Mouse (Mus musculus) neural tube, embryonic 11.5 days (tissue): Measurements from ENCODE around the gene Selenos. TPM values are rescaled to one million over a fixed set of nuclear protein-coding genes. Genes with fewer than 3 reads are reported as not detected.

Experiments used
- ATAC-seq: fragments of 200-750 bp; cut with Nextera tagmentation; 2 replicates; pipeline ENCODE4 v1.8.0; 2017; ENCODE audit warnings: moderate number of reproducible peaks, mild to moderate bottlenecking, moderate TSS enrichment, moderate library complexity; ENCODE audit not compliant: insufficient read depth, low FRiP score, low TSS enrichment
- DNase-seq: peaks from one replicate; pipeline ENCODE4 v3.0.0-alpha.2; 2015; ENCODE audit warnings: low spot score
- H3K27ac ChIP-seq: fragments of 300-500 bp; sonication (generic); 2 replicates; pipeline ENCODE4 v1.5.1; 2014; ENCODE audit warnings: low read depth, mild to moderate bottlenecking, low read length
- H3K27me3 ChIP-seq: fragments of 300-500 bp; sonication (generic); 2 replicates; pipeline ENCODE4 v1.6.1; 2014; ENCODE audit warnings: mild to moderate bottlenecking, low read length, mixed read lengths; ENCODE audit not compliant: control insufficient read depth, insufficient read depth
- H3K36me3 ChIP-seq: fragments of 300-500 bp; sonication (generic); 2 replicates; pipeline ENCODE4 v1.6.1; 2014; ENCODE audit warnings: mild to moderate bottlenecking, low read length, moderate library complexity, mixed read lengths; ENCODE audit not compliant: control insufficient read depth, insufficient read depth
- H3K4me1 ChIP-seq: fragments of 300-500 bp; sonication (generic); 2 replicates; pipeline ENCODE4 v1.6.1; 2014; ENCODE audit warnings: low read length, mixed read lengths; ENCODE audit not compliant: control insufficient read depth, insufficient read depth
- H3K4me2 ChIP-seq: fragments of 300-500 bp; sonication (generic); 2 replicates; pipeline ENCODE4 v1.6.1; 2014; ENCODE audit warnings: low read depth, mild to moderate bottlenecking, moderate library complexity
- H3K4me3 ChIP-seq: fragments of 300-500 bp; sonication (generic); 2 replicates; pipeline ENCODE4 v1.5.1; 2014; ENCODE audit warnings: low read depth, low read length
- H3K9ac ChIP-seq: fragments of 300-500 bp; sonication (generic); 2 replicates; pipeline ENCODE4 v1.6.1; 2014; ENCODE audit warnings: mild to moderate bottlenecking, low read length
- H3K9me3 ChIP-seq: fragments of 300-500 bp; sonication (generic); 2 replicates; pipeline ENCODE4 v1.6.1; 2016; ENCODE audit warnings: low read length; ENCODE audit not compliant: control insufficient read depth
- WGBS: fragments of 180-500 bp; shearing (Covaris S2); extraction: QIAGEN DNeasy Blood & Tissue Kit; methylation state at CpG from one replicate; pipeline ENCODE4 v1.1.7; 2014; 5-methylcytosine and 5-hydroxymethylcytosine counted together
- polyA plus RNA-seq: library from polyadenylated mRNA; unstranded; fragments of >200 nt; fragmentation: Nextera tagmentation; extraction: Ambion mirVana; gene quantifications from 2 replicates; pipeline ENCODE4 v1.2.1, GENCODE M21; 2014

Selenos gene
- polyA plus RNA-seq, 1 experiment from 2014 or later: 88.8 TPM

DNA sequence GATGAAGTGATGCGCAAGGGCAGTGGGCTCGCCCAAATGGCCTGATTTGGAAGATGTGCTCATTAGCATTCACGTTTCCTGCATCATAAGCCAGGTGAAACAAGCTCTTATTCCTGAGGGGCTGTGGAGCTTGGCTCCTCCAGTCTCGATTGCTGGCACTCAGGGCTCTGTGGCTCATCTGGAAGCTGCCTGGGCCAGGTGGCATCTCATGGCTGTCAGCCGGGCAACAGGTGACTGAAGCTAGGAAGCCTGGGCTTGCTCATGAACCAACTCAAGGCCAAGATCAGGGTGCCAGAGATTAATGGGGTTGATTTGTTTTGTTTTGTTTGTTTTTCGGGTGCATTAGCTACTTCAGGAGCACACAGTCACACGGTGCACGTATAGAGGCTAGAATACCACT, 13.2 kb downstream of the Selenos start:
- WGBS: 86% methylated on average over 8 of the region's 8 CpGs
- Histone ChIP-seq H3K4me1 (no peaks in the 10 kb centered on the region), H3K4me3 (no peak overlapping the region), H3K4me2 (no peak overlapping the region), H3K36me3 (peaks cover 9% of the 10 kb centered on the region), H3K27me3 (no peaks in the 10 kb centered on the region), H3K27ac (no peak overlapping the region), H3K9ac (no peak overlapping the region), H3K9me3 (no peaks in the 10 kb centered on the region)
- ATAC-seq: no peak
- DNase-seq: no peak

DNA sequence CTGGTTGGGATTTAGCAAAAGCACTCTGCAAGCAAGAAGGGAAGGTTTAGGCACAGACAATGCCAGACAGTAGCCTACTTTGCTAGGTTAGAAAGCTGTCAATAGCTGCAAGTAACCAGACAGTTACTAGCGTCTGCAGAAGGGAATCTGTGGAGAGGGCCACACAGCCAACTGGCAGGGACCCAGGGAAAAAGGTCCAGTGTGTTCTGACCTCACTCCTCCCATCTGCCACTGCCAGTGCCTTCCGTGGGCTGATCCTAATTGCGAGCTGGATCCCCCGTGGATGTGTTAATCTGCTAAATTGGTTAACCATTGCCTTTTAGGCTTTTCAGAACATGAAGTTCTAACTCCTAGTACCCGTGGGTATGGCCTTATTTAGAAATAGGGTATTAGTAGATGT, 14.7 kb downstream of the Selenos start:
- peaks cover 2% of the 10 kb centered on the region for H3K36me3 ChIP-seq
- no peak overlapping the region for H3K27ac ChIP-seq
- WGBS: 83% methylated on average over 5 of the region's 5 CpGs
- no peak overlapping the region for H3K4me3 ChIP-seq
- H3K27me3 ChIP-seq: no peaks in the 10 kb centered on the region
- no peak overlapping the region for H3K4me2 ChIP-seq
- H3K9me3 ChIP-seq: no peaks in the 10 kb centered on the region
- no peak for DNase-seq
- ATAC-seq: no peak
- no peaks in the 10 kb centered on the region for H3K4me1 ChIP-seq
- no peak overlapping the region for H3K9ac ChIP-seq

DNA sequence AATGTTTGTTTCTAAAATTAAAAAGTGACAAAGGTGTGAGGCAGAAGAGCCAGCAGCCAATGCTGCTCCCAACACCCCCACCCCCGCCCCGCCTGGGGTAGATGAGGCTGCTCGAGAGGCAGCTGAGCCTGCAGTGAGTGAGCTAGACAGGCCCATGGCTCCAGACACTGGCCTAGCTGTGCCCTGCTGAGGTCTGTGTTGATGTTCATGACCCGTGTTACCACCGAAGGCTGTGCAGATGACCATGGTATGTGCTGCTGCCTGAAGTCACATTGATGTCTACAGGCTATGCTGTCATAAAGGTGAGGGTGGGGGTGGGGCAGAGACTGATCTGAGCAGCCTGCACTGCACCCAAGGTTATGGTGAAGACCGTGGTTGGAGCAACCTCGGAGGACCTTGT, 19.4 kb downstream of the Selenos start:
- Histone ChIP-seq H3K9ac (no peak overlapping the region), H3K27me3 (no peaks in the 10 kb centered on the region), H3K4me3 (no peak overlapping the region), H3K4me2 (no peak overlapping the region), H3K4me1 (no peaks in the 10 kb centered on the region), H3K36me3 (no peaks in the 10 kb centered on the region), H3K27ac (no peak overlapping the region), H3K9me3 (no peaks in the 10 kb centered on the region)
- WGBS: 75% methylated on average over 7 of the region's 7 CpGs
- ATAC-seq: no peak
- no peak for DNase-seq

DNA sequence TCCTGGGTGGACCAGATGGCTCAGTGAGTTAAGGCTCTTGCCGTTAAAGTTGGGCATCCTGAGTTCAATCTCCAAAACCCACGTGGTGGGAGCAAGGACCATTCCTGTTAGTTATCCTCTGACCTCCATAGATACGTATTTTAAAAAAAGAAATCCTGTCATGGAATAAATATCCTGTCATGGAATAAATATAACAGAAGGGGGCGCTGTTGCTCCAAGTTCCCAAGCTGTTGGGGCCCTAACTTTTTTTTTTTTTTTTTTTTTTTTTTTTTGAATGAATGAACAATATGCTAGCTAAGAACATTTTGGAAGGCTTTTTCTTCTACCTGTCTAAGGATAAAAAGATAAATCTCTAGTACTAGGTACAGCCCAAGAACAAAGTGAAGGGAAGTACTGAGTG, 22.4 kb downstream of the Selenos start:
- no peak overlapping the region for H3K4me3 ChIP-seq
- no peaks in the 10 kb centered on the region for H3K4me1 ChIP-seq
- H3K9ac ChIP-seq: no peak overlapping the region
- no peak overlapping the region for H3K4me2 ChIP-seq
- H3K9me3 ChIP-seq: no peaks in the 10 kb centered on the region
- ATAC-seq (no peak), DNase-seq (no peak)
- H3K36me3 ChIP-seq: no peaks in the 10 kb centered on the region
- no peaks in the 10 kb centered on the region for H3K27me3 ChIP-seq
- 13% methylated on average over 4 of the region's 4 CpGs for WGBS
- H3K27ac ChIP-seq: no peak overlapping the region

DNA sequence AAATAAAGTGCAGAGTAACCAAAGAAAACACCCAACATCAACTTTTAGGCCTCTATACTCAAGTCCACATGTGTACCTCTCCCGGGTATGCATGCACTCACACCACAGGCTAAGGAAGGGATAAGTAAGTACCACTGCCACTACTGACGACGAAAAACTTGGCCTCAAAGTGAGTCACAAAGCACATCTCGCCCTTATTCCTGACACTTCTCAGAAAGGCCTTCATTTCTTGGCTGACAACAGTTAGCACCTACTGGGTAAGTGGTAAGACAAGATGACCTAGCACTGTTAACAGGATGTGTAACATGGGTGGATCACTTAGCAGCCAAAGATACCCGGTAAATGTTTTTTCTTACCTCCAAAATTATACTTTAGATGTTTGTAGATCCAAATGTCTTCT, 25.1 kb downstream of the Selenos start:
- Histone ChIP-seq H3K27ac (no peak overlapping the region), H3K9me3 (no peaks in the 10 kb centered on the region), H3K27me3 (no peaks in the 10 kb centered on the region), H3K4me1 (no peaks in the 10 kb centered on the region), H3K4me3 (no peak overlapping the region), H3K36me3 (no peaks in the 10 kb centered on the region), H3K4me2 (no peak overlapping the region), H3K9ac (no peak overlapping the region)
- DNase-seq: no peak
- ATAC-seq: no peak
- WGBS: 91% methylated on average over 5 of the region's 5 CpGs

DNA sequence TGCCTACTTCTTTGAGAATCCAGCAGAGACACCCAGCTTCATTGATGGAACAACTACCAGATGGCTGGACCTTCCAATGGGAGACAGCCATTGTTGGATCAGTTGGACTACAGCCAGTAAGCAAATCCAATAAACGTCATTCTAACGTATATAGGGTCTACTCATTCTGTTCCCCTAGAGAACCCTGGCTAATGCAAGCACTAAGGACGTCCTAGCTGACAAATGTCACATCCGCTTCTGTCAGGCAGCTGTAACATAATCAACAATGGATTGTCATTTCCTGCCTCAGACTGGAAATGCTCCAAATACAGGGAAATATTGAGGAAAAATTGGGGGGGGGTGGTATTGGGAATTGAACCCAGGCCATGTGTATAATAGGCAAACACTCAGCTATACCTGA, 26.3 kb downstream of the Selenos start:
- no peaks in the 10 kb centered on the region for H3K27me3 ChIP-seq
- DNase-seq: no peak
- H3K4me1 ChIP-seq: no peaks in the 10 kb centered on the region; the same call in 1 of the 2 replicates
- no peaks in the 10 kb centered on the region for H3K9me3 ChIP-seq
- no peak overlapping the region for H3K4me3 ChIP-seq
- no peak overlapping the region for H3K9ac ChIP-seq
- 70% methylated on average over 4 of the region's 4 CpGs for WGBS
- H3K4me2 ChIP-seq: no peak overlapping the region
- no peaks in the 10 kb centered on the region for H3K36me3 ChIP-seq
- no peak overlapping the region for H3K27ac ChIP-seq
- no peak for ATAC-seq

DNA sequence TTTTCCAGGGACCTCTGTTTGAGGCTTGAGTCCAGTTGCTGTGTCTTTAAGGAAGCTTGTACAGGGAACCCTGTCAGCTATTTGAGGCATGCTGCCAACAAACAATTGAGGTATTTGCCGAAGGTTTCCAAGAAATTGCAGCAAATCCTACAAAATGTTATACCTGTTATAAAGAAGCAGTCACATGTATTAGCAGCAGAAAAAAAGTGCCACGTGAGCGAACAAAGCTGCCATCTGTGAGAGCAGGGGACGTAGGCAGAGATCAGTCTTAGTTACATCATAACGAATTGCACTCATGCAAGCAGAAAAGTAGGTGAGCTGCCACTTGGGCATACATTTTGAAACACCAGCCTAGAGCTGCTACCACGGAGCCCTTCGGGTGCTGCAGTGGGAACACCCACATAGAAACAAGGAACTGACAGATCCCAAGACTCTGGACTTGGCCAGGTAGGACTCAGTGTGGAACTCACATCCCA, 27.2 kb downstream of the Selenos start:
- 85% methylated on average over 7 of the region's 7 CpGs for WGBS

DNA sequence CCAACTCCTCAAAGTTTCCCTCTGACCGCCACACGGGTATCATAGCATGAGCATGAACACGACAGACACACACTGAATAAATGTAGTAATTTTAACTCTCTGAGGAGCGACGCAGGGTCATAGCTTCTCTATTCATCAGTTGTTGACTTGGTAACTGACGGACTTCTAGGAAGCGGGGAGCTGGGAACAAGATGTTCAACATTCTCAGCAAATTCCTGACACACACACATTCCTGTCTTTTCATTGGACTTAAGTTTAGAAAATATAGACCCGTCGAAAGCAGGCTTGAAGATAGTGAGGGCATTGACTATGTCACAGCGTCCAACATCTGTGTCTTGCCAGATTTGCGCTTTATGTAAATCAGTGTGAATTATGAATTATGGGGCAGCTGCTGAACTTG, 27.8 kb downstream of the Selenos start:
- no peak for ATAC-seq
- 78% methylated on average over 11 of the region's 11 CpGs for WGBS
- no peaks in the 10 kb centered on the region for H3K9me3 ChIP-seq
- H3K4me2 ChIP-seq: no peak overlapping the region
- no peaks in the 10 kb centered on the region for H3K27me3 ChIP-seq
- no peak overlapping the region for H3K27ac ChIP-seq
- no peak for DNase-seq
- H3K4me1 ChIP-seq: peaks cover 5% of the 10 kb centered on the region
- H3K9ac ChIP-seq: no peak overlapping the region
- H3K4me3 ChIP-seq: no peak overlapping the region
- H3K36me3 ChIP-seq: no peaks in the 10 kb centered on the region

More for the DNA sequence above, 27.2 kb downstream of the Selenos start:
- Histone ChIP-seq H3K4me2 (no peak overlapping the region), H3K9ac (no peak overlapping the region), H3K9me3 (no peaks in the 10 kb centered on the region), H3K36me3 (no peaks in the 10 kb centered on the region), H3K4me3 (no peak overlapping the region), H3K27me3 (no peaks in the 10 kb centered on the region), H3K27ac (no peak overlapping the region), H3K4me1 (peaks cover 5% of the 10 kb centered on the region)
- no peak for DNase-seq
- no peak for ATAC-seq

DNA sequence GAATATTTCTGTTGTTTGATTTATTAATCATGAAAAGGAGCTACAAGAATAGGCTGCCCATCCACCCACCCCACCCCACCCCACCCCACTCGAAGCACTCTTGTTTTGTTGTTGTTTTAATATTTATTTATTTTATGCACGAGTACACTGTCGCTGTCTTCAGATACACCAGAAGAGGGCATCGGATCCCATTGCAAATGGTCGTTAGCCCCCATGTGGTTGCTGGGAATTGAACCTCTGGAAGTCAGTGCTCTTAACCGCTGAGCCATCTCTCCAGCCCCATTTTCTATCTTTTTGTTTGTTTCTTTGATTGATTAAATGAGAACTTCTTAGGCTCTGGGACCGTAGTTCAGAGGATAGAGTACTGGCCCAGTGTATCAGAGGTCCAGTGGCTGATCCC, 28.5 kb downstream of the Selenos start:
- Histone ChIP-seq H3K36me3 (no peaks in the 10 kb centered on the region), H3K9me3 (no peaks in the 10 kb centered on the region), H3K27me3 (no peaks in the 10 kb centered on the region), H3K4me2 (no peak overlapping the region), H3K4me3 (no peak overlapping the region), H3K4me1 (peaks cover 5% of the 10 kb centered on the region), H3K9ac (no peak overlapping the region), H3K27ac (no peak overlapping the region)
- WGBS: 14% methylated on average over 7 of the region's 7 CpGs
- DNase-seq (peak; percentile 40), ATAC-seq (no peak)
